Mouse (Mus musculus): Measurements from ENCODE around the gene Esyt2. TPM values are rescaled to one million over a fixed set of nuclear protein-coding genes. Genes with fewer than 3 reads are reported as not detected.

Gene Esyt2
- polyA plus RNA-seq (2012; rRNA removed; ENCODE audit: low replicate concordance), result 5.7 and 6.8 TPM in 2 replicates

GRCm38 (mm10) chr12:116280653-116281364 is at the start of gene Esyt2:
TSS of gene Esyt2 (plus strand) at chr12:116281196.

GRCm38 (mm10) chr12:116262555-116263341 is 18.2 kb upstream of the Esyt2 start, which contains the start of gene Wdr60:
TSS of gene Wdr60 (minus strand) at chr12:116263022.

DNA sequence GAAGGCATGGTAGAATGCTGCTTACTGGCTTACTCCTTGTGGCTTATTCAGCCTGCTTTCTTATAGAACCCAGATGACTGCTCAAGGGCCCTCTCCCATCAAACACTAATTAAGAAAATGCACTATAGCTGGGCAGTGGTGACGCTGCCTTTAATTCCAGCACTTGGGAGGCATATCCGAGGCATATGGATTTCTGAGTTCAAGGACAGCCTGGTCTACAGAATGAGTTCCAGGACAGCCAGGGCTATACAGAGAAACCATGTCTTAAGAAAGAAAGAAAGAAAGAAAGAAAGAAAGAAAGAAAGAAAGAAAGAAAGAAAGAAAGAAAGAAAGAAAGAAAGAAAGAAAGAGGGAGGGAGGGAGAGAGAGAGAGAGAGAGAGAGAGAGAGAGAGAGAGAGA is 5.9 kb upstream of the Esyt2 start, which contains the start of gene Gm11027:
Gene Gm11027 (plus strand): TSS at position 301 of the 400 bp plus-strand sequence.

DNA sequence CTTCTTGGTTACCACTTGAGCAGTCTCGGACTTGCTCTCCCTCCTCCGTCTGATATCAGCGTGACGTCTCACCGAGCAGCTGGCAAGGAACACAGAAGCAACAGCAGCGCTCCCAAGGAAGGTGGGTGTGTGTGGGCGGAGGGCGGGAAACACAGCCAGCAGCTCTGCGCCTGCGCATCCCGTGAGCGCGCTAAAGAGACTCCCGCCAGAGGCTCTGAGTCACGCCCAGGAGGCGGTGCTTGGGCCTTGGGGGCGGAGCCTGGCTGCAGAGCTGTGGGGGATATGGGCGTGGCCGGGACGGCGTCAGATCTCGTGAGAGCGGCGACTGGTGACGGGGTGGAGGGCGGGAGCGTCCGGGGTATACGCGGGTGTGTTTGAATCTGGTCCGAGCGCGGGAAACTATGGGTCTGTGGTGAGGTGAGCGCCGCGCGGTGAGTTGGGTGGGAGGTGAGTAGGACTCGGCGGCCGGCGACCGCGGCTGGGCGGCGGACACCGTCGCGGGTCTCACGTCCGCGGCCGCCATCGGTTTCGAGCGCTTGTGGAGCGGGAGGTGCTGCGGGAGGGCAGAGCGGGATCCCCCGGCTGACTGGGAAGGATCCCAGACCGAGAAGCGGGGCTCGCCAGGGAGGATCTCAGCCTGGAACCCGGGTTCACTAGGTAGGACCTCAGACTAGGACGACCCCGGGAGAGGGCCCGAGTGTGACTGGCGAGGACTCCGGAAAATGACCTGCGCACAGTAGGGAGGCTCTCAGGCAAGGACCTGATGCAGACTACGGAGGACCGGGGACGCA is 124.2 kb downstream of the Esyt2 start, which contains the start of gene Ncapg2:
Gene Ncapg2 (plus strand): TSS at position 358 of the 791 bp plus-strand sequence.

Other genes with a start within 250 kb of the Esyt2 start
- 0.51 and 1.2 TPM in 2 replicates for gene Zfp386, start 233.5 kb upstream of the Esyt2 start, polyA plus RNA-seq (2012; rRNA removed; ENCODE audit: low replicate concordance)
- 0.68 and 4.1 TPM in 2 replicates for gene Vipr2, start 203.5 kb upstream of the Esyt2 start, polyA plus RNA-seq (2012; rRNA removed; ENCODE audit: low replicate concordance)
- 0.39 and 0.77 TPM in 2 replicates for gene Wdr60, start 18.2 kb upstream of the Esyt2 start, polyA plus RNA-seq (2012; rRNA removed; ENCODE audit: low replicate concordance)
- not detected in 2 replicates for gene Gm11027, start 5.8 kb upstream of the Esyt2 start, polyA plus RNA-seq (2012; rRNA removed; ENCODE audit: low replicate concordance)
- gene Ncapg2, start 124.2 kb downstream of the Esyt2 start, polyA plus RNA-seq (2012; rRNA removed; ENCODE audit: low replicate concordance), result 0.52 and 0.84 TPM in 2 replicates
- gene Ptprn2, start 204.5 kb downstream of the Esyt2 start, polyA plus RNA-seq (2012; rRNA removed; ENCODE audit: low replicate concordance), result 4.6 and 14.9 TPM in 2 replicates